Mouse (Mus musculus): Measurements from ENCODE around the gene Cabp5. TPM values are rescaled to one million over a fixed set of nuclear protein-coding genes. Genes with fewer than 3 reads are reported as not detected.
"Not testable (repeated sequence)": the region's sequence is repeated elsewhere in the genome, so short reads cannot be mapped to it uniquely, and the experiment has no call there.

Gene Cabp5
- polyA plus RNA-seq (2015; fragmentation: Nextera tagmentation; extraction: Ambion mirVana): not detected in 2 replicates

GRCm38 (mm10) chr7:13397832-13398231 is at the start of gene Cabp5:
TSS of gene Cabp5 (plus strand) at chr7:13398132.
- no peaks in the 10 kb centered on the region for H3K9me3 ChIP-seq (replicated peaks; ENCODE audit: low read length)
- no peak within 1 kb of the TSS for H3K4me2 ChIP-seq (ENCODE audit: low read length)
- no peaks in the 10 kb centered on the region for H3K36me3 ChIP-seq (ENCODE audit: insufficient read depth, low read length)
- H3K27ac ChIP-seq: no peak within 1 kb of the TSS
- DNase-seq (ENCODE audit: low spot score) (no peak), ATAC-seq (replicated peaks; ENCODE audit: low FRiP score, low read depth) (no peak)
- H3K27me3 ChIP-seq (ENCODE audit: insufficient read depth, low read length): no peaks in the 10 kb centered on the region
- no peaks in the 10 kb centered on the region for H3K4me1 ChIP-seq (replicated peaks; ENCODE audit: insufficient read depth, low read length)
- 91% methylated on average over 1 of the region's 1 CpGs for WGBS
- no peak within 1 kb of the TSS for H3K9ac ChIP-seq (ENCODE audit: low read depth, low read length)
- no peak within 1 kb of the TSS for H3K4me3 ChIP-seq (replicated peaks; ENCODE audit: low read depth, low read length)
- no peak for TF ChIP-seq CTCF (IDR thresholded peaks at IDR 0.05; ENCODE audit: low read depth)

GRCm38 (mm10) chr7:13355943-13356342 is 42.0 kb upstream of the Cabp5 start:
- Histone ChIP-seq H3K27me3 (ENCODE audit: insufficient read depth, low read length) (no peaks in the 10 kb centered on the region), H3K4me2 (ENCODE audit: low read length) (no peak overlapping the region), H3K27ac (no peak overlapping the region), H3K4me3 (replicated peaks; ENCODE audit: low read depth, low read length) (no peak overlapping the region), H3K4me1 (replicated peaks; ENCODE audit: insufficient read depth, low read length) (no peaks in the 10 kb centered on the region), H3K9me3 (replicated peaks; ENCODE audit: low read length) (no peaks in the 10 kb centered on the region; the same call in 1 of the 2 replicates), H3K9ac (ENCODE audit: low read depth, low read length) (no peak overlapping the region), H3K36me3 (ENCODE audit: insufficient read depth, low read length) (no peaks in the 10 kb centered on the region)
- DNase-seq (ENCODE audit: low spot score): no peak
- TF ChIP-seq CTCF (IDR thresholded peaks at IDR 0.05; ENCODE audit: low read depth): no peak
- ATAC-seq (replicated peaks; ENCODE audit: low FRiP score, low read depth): no peak

- no peak overlapping the region for H3K4me2 ChIP-seq (ENCODE audit: low read length)
- H3K27ac ChIP-seq: no peak overlapping the region
- H3K4me3 ChIP-seq (replicated peaks; ENCODE audit: low read depth, low read length): no peak overlapping the region
- H3K9ac ChIP-seq (ENCODE audit: low read depth, low read length): no peak overlapping the region
- no peak for DNase-seq (ENCODE audit: low spot score)
- H3K9me3 ChIP-seq (replicated peaks; ENCODE audit: low read length): no peaks in the 10 kb centered on the region
- H3K36me3 ChIP-seq (ENCODE audit: insufficient read depth, low read length): no peaks in the 10 kb centered on the region
- TF ChIP-seq CTCF (IDR thresholded peaks at IDR 0.05; ENCODE audit: low read depth): no peak
- WGBS: 83% methylated on average over 2 of the region's 2 CpGs
- H3K4me1 ChIP-seq (replicated peaks; ENCODE audit: insufficient read depth, low read length): no peaks in the 10 kb centered on the region
- H3K27me3 ChIP-seq (ENCODE audit: insufficient read depth, low read length): no peaks in the 10 kb centered on the region
- no peak for ATAC-seq (replicated peaks; ENCODE audit: low FRiP score, low read depth)
Observed at GRCm38 (mm10) chr7:13380588-13380987, 17.3 kb upstream of the Cabp5 start.

- H3K9ac ChIP-seq (ENCODE audit: low read depth, low read length); H3K4me3 ChIP-seq (replicated peaks; ENCODE audit: low read depth, low read length); H3K4me2 ChIP-seq (ENCODE audit: low read length); DNase-seq (ENCODE audit: low spot score); H3K27me3 ChIP-seq (ENCODE audit: insufficient read depth, low read length); H3K4me1 ChIP-seq (replicated peaks; ENCODE audit: insufficient read depth, low read length); ATAC-seq (replicated peaks; ENCODE audit: low FRiP score, low read depth); H3K27ac ChIP-seq; H3K9me3 ChIP-seq (replicated peaks; ENCODE audit: low read length); H3K36me3 ChIP-seq (ENCODE audit: insufficient read depth, low read length): not testable (repeated sequence)
- WGBS: 70% methylated on average over 1 of the region's 1 CpGs
Observed at GRCm38 (mm10) chr7:13450541-13450940, 52.6 kb downstream of the Cabp5 start, which contains the start of gene Bsph1. TSS of gene Bsph1 (plus strand) at chr7:13450841.

Other genes with a start within 250 kb of the Cabp5 start
- 0.01 TPM in 1 of 2 replicates, not detected in the other for gene Vmn1r88, start 238.6 kb upstream of the Cabp5 start, polyA plus RNA-seq (2015; fragmentation: Nextera tagmentation; extraction: Ambion mirVana)
- gene Vmn1r89, start 185.1 kb upstream of the Cabp5 start, polyA plus RNA-seq (2015; fragmentation: Nextera tagmentation; extraction: Ambion mirVana): not detected in 2 replicates
- gene Lig1, start 120.8 kb upstream of the Cabp5 start, polyA plus RNA-seq (2015; fragmentation: Nextera tagmentation; extraction: Ambion mirVana): 49.8 and 61.7 TPM in 2 replicates
- 5.0 and 5.1 TPM in 2 replicates for gene Zswim9, start 119.4 kb upstream of the Cabp5 start, polyA plus RNA-seq (2015; fragmentation: Nextera tagmentation; extraction: Ambion mirVana)
- gene Pla2g4c, start 73.5 kb upstream of the Cabp5 start, polyA plus RNA-seq (2015; fragmentation: Nextera tagmentation; extraction: Ambion mirVana): 0.12 and 0.17 TPM in 2 replicates
- gene Bsph1, start 52.7 kb downstream of the Cabp5 start, polyA plus RNA-seq (2015; fragmentation: Nextera tagmentation; extraction: Ambion mirVana): not detected in 2 replicates
- gene Bsph2, start 172.9 kb downstream of the Cabp5 start, polyA plus RNA-seq (2015; fragmentation: Nextera tagmentation; extraction: Ambion mirVana): not detected in 2 replicates
- gene Sult2a5, start 225.8 kb downstream of the Cabp5 start, polyA plus RNA-seq (2015; fragmentation: Nextera tagmentation; extraction: Ambion mirVana): not detected in 2 replicates

All from kidney, postnatal 0 days (tissue).